Mouse (Mus musculus): Measurements from ENCODE around the gene Chst15.

Gene Chst15

GRCm38 (mm10) chr7:132299661-132300210 is 17.3 kb downstream of the Chst15 start:
- DNase-seq (ENCODE audit: low spot score) = no peak

DNA sequence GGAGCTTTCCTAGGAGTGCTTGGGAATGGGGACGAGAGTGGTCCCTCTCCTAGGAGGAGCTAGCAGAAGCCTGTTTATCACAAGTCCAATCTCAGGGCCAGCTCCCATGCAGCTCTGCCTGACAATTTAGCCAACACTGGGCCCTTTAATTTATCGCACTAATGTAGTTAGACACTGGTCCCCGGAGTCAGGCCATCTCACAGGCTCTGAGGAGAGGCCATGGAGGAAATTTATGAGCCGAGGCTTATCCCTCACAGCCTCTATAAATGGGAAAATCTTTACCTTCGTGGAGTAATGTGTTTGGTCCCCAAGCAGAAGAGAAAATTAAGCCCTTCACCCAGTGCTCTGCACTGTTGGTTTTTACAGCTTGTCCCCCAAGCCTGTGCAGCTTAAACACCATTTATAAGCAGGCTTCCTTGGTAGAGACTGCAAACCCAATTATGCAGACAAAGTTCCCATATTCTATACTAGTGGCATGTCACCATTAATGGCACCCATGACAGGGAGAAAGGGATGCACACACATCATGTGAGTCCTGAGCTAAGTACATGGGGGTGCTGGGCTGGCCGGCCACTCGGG is 18.5 kb downstream of the Chst15 start:
- DNase-seq (ENCODE audit: low spot score) = no peak

GRCm38 (mm10) chr7:132296661-132297443 is 20.2 kb downstream of the Chst15 start:
- DNase-seq (ENCODE audit: low spot score) = no peak

GRCm38 (mm10) chr7:132296132-132296531 is 20.9 kb downstream of the Chst15 start:
- DNase-seq (ENCODE audit: low spot score) = no peak

DNA sequence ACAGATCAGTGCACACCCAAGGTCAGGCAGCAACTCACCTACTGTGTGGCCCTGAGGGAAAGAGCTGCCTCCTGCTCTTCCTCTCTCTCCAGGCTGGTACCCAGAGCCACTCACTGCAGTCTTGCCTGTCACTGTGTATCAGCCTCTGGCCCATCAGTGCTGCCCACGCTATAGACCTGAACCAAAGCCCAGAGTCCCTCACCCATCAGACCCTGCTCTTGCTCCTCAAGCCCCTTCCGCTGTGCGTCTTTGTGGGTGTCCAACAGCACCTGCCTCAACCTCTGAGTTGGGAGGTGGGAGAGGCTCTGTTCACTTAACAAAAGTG is 29.7 kb downstream of the Chst15 start:
- DNase-seq (ENCODE audit: low spot score) = no peak

DNA sequence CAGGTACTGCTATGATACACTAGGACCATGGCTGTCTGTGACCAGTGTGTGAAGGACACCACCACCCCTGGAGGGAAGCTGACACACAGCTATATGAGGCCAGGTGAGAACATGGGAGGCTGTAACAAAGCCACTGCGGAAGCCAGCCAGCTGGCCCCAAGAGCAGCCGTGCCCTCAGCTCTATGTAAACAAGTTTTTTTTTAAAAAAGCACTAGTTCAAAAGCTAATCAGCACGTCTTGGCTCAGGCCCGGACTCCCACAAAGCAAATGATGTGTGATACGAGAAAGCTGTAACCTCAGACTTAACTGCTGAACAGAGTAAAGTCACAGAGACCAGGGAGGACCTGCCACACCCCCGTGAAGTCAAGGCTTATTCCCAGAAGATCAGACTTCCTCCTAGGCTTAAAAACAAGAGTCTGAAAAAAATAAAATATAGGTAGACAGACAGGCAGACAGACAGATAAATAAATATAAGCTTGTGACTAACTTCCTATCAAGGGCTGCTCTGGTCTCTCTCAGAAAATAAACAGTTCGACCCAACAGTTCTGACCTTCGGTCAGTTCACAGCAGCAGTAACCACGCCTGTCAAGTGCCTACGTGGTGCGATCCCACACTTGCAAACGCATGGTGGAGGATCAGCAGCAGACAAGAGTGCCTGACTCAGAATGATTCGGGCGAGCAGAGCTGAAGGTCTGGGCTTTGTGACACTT is 30.2 kb downstream of the Chst15 start:
- DNase-seq (ENCODE audit: low spot score) = no peak

GRCm38 (mm10) chr7:132284795-132285194 is 32.2 kb downstream of the Chst15 start:
- DNase-seq (ENCODE audit: low spot score) = no peak

DNA sequence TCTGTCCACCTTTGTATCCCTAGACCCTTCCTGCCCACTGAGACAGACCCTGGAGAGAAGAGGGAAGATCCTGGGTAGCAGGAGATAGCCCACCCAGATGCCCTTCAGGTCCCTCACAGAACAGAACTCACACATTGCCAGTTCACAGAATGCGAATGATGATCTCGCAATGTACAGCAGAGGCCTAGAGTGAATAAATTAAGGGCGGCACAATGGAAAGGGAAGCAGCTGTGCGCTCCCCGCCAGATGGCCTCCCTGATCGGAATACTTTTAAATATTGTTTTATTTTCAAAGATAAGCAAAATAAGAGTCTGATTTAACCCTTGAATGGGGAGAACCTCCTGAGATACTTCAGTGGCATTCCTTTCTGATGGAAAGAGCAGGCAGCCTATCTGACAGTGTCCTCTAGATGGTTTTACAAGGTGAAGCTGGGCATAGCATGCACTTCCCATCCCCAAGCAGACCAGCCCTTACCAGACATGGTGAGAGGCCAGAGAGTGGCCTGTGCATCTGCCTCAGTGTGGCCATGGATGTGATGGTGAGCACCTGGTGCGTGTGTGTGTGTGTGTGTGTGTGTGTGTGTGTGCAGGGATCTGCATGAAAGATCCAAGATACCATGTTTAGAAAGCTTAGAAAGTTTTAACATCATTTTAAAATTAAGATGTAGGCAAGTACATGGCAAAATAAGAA is 32.8 kb downstream of the Chst15 start:
- DNase-seq (ENCODE audit: low spot score) = no peak

GRCm38 (mm10) chr7:132282576-132282975 is 34.5 kb downstream of the Chst15 start:
- DNase-seq (ENCODE audit: low spot score) = no peak

GRCm38 (mm10) chr7:132282161-132282560 is 34.9 kb downstream of the Chst15 start:
- no peak for DNase-seq (ENCODE audit: low spot score)

DNA sequence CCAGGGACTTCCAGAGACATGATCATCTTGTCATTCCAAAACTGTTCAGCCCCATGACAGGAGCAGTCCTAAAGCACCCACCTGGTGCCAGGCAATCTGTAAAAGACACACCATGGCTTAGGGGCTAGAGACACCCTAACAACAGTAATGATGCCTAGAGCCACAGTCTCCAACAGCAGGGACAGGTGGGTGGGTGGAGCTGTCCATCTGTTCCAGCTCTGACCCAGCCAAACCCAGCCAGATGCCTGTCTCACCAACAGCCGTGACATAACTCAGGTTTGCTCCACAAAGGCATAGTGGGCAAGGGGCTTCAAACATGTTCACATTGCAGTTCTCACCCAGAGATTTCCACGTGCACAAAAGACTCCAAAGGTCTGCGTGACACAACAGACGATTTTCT is 35.3 kb downstream of the Chst15 start:
- DNase-seq (ENCODE audit: low spot score) = no peak

GRCm38 (mm10) chr7:132278658-132279057 is 38.4 kb downstream of the Chst15 start:
- no peak for DNase-seq (ENCODE audit: low spot score)

- DNase-seq (ENCODE audit: low spot score) = no peak
These were observed 40.7 kb downstream of the Chst15 start for GRCm38 (mm10) chr7:132276287-132276686.

- DNase-seq (ENCODE audit: low spot score) = no peak
These were observed 43.1 kb downstream of the Chst15 start for GRCm38 (mm10) chr7:132273741-132274513.

- no peak for DNase-seq (ENCODE audit: low spot score)
These were observed 44.0 kb downstream of the Chst15 start for GRCm38 (mm10) chr7:132272984-132273383.

GRCm38 (mm10) chr7:132270364-132270763 is 46.7 kb downstream of the Chst15 start:
- no peak for DNase-seq (ENCODE audit: low spot score)

DNA sequence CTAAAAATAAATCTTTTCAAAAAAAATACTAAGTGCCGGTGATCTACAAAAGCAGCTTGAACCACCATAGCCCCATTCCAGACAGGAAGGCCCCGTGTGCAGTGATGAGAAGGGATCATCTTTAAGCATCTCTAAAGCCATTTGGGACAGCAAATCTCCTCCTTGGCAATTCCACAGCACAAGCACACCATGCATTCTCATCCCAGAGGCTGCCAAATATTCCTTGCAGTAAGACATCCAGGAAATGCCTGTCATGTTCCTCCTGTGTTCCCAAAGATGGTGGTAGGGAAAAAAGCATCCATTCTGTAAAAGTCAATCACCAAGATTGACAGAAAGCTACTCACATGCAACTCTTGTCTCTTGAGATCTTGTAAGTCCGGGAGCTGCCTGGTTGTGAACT is 47.4 kb downstream of the Chst15 start:
- DNase-seq (ENCODE audit: low spot score) = no peak

DNA sequence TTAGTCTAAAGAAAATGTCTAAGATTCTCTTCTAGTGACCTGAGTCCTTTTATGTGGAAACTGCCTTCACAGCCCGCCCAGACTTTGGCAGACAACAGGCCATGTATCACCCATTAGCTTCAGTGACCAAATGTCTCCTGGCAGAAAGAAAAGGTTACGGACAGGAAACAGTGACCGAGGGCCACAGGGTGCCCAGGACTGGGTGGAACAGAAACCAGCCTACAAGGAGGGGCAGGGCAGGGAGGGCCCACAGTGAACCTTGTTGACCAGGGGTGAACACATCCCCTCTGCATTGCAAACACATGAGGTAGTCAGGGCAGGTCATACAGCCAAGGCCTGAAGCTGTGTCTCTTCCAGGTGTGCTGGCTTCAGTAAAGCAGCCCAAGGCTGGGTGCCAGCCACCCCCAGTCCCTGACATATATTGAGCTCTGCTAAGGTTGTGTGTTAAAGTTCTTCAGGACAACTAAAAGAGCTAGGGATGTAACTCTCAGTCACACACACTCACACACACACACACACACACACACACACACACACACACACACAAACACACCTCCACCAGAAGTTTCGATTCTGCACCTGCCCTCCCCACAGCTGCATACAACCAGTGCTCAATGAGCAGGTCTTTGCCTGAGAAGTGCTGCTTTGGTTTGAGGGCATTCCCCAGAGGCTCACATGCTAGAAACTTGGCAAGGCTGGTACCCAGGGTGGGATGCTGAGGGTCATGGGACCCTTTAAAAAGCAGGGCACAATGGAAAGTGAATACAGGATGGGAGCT is 49.1 kb downstream of the Chst15 start:
- no peak for DNase-seq (ENCODE audit: low spot score)

DNA sequence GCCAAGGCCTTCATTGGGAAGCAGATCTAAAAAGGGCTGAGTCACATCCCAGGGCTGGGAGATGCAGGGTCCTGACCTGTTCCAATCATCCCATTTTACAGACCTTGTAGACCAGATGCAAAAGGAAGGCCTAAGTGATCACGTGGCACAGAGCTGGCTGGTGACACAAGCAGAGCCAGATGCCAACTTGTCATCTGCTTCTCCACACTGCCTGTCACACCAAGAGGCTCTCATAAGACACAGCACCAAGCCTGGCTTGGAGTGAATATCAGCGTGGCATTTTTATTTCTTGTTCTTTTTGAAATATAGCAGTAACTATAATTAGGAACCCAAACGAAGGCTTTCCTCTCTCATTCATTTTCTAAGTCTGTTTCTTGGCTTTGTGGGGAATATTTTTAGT is 52.3 kb downstream of the Chst15 start:
- DNase-seq (ENCODE audit: low spot score) = no peak

GRCm38 (mm10) chr7:132263186-132263585 is 53.8 kb downstream of the Chst15 start:
- DNase-seq (ENCODE audit: low spot score) = no peak

- no peak for DNase-seq (ENCODE audit: low spot score)
These were observed 54.3 kb downstream of the Chst15 start for GRCm38 (mm10) chr7:132262696-132263095.

Data from urinary bladder, postnatal 10 days (tissue).